Mouse (Mus musculus): Measurements from ENCODE around the gene Csf2rb2.

DNA sequence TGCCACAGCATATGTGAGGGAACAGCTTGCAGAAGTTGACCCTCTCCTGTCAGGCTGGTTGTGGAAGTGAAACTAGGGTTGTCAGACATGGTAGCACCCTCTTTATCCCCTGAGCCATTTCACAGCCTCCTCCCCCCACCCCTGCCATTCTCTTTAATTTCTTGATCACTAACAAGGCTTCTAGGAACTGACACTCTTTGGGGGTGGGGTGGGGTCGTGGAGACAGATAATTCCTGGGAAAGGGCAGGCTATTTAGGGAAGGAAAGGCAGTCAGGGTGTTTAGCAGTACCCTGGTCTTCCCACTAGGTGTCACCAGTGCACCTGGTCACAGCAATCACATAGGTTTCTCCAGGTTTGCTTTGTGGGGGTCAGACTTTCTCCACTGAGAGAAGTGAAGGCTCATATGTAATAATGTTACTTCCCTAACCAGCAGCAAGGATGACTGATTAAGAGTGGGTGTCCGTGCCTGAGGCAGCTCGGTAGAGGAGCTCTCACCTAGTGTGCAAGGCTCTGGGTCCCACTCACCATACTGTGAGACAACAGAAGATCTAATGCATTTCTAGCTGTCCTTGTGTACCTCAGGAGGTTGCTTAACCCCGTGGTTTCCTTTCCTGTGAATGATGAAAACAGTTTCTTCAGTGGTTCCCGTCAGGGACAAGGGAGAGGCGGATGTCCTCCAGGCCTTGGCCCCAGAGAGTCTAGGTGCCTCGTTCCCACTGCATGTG lies 48.0 kb downstream of the Csf2rb2 start:
- TF ChIP-seq CTCF (IDR thresholded peaks at IDR 0.05; ENCODE audit: low read depth, low read length): peak; percentile 74
- TF ChIP-seq POLR2A (IDR thresholded peaks at IDR 0.05; ENCODE audit: extremely low read depth, insufficient read depth, low read length): no peak
